Mouse (Mus musculus) embryo, embryonic 10.5 days (tissue): ENCODE measurements around the gene Prkca.

ENCODE experiments used
- DNase-seq: peaks from one replicate; pipeline ENCODE4 v3.0.0-alpha.2; 2015; ENCODE audit warnings: low spot score

Prkca gene

GRCm38 (mm10) chr11:108063096-108063495, 280.6 kb downstream of the Prkca start:
- no peak for DNase-seq

DNA sequence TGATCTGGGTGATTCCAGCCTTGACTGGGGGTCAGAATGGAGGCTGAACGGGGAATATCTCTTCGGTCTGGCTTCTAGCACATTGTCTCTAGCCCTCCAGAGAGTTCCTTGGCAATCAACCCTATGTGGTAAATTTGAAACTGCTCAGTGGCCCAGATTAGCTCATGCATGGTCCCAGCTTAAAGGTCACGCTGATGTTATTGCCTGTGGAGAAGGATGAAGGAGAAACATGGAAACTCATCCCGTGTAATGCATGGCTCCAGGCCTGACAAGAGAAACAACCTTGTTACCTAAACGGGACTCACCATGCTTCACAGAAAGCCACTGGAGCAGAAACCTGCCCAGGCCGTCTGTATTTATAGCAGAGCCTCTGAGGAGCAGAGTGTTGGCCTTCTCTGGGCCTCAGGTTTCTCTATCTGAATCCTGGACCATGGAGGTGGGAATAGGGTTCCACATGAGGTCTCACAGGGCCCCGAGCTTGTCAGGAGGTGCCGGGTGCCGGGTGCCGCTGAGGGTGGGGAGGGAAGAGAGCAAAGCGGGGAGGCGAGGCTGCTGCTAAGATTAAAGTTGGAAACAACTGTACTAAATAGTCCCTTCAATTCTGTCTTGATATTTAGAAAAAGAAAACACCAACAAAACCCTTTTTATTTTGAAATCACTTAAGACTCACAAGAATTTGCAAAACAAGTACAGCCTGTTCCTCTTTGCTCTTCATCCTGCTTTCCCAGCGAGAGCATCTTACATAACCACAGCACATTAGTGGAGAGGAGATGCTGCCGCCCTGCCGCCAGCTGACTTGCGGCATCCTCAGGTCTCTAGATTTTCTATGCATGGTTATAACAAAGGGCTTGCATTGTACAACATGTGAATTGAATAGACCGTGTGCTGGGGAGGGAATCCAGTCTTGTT, 281.9 kb downstream of the Prkca start:
- DNase-seq: no peak

DNA sequence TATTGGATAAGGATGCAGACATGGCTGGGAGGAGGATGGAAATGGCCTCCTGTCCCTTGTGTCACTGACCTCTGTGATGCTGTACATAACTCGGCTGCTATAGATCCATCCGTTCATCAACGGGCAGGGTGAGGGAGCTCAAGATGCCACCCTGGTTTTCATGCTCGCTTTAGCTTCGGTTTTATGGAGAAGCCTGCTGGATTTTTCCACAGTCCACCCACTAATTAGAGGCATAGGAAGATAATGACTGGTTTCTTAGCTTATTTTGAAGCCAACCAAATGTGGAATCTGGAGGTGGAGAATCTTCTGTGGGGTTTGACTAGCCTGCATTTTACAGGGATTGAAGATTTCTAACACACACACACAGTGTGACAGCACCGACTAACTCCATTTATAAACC, 286.6 kb downstream of the Prkca start:
- DNase-seq: no peak

DNA sequence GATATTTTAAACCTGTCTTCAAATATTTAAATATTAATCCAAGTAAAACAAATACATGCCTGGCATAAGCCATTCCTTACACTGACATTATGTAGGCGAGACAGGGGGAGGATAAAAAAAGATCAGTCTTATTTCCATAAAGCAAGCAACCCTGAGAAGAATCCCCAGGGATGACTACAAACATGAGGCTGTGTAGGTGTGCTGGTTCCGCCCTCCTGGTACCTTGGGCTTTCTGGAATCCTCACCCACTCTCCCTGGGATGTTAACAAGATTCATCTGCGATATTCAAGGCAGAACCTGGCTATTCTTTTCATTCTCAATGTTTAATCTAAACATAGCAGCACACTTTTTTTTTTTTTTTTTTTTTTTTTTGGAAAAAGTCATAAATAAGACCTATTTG, 289.1 kb downstream of the Prkca start:
- no peak for DNase-seq

DNA sequence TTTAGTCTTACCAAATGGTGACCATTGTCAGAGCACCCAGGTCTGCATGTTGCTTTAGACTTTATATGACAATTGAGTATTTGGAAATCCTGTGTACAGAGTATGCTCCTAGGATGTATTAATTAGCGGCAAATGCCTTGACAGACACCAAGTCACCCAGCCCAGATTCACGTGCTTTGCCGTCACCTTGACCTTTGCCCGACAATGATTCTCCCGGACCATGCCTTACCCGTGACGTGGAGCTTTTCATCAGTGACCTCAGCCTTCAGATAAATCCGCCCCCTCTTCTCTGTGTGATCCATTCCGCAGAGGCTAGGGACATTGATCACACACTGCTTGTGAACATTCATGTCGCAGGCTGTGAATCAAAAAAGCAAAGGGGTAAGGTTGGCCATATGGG, 290.0 kb downstream of the Prkca start:
- DNase-seq: no peak

- DNase-seq: no peak
Observed at GRCm38 (mm10) chr11:108041669-108042068, 302.1 kb downstream of the Prkca start.

DNA sequence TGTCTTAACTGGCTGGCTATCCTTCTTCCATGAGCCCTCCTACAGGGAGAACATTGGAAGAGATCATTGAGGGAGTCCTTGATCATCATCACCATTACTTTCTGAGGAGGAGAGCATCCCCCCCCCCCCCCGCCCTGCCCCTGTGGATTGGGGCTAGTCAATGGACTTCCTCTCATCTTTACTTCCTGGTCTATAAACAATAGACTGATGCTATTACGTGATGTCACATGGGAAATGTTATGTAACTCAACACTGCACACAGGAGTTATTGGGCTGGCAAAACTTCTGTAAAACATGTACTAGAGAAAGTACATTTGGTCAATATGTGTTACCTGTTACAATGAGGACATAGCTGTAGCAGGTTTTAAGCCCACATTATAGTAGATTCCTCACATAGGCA, 302.9 kb downstream of the Prkca start:
- no peak for DNase-seq

DNA sequence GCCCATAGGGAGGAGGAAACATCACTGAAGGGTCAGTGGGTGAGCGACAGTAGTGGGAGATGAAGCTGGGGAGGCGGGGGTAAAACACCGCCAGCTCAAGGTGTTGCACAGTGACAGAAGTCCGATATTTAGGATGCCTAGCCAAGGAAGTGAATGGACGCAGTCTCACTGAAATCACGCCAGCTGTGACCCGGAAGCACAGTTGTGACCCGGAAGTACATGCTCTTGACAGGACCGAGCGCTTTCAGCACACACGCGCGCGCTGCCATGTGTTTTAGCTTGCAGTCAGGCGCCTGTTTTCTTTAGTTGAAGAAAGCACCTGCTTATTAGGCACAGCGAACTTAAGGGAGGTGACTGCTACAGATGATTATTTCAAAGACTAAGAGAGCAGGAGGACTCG, 304.0 kb downstream of the Prkca start:
- DNase-seq: no peak

DNA sequence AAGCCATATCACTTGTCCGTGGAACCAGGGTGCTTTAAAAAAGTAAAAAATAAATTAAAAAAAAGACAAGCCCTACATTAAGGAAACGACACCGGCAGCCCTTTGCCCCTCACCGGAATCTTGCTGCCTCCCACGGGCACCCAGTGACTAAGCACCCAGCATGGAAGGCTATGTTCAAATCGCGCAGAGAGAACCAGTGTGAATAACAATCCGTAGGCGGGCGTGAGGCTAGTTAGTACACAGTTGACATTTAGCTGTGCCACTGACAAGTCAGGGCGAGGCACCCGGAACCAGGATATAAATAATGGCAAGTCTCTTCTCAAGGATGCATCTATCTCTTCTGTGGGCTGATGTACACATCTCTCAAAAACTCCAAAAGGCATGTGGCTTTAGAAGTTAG, 304.7 kb downstream of the Prkca start:
- DNase-seq: no peak

- DNase-seq: no peak
Observed at GRCm38 (mm10) chr11:108036339-108036738, 307.4 kb downstream of the Prkca start.

GRCm38 (mm10) chr11:108035761-108036160, 308.0 kb downstream of the Prkca start:
- no peak for DNase-seq

DNA sequence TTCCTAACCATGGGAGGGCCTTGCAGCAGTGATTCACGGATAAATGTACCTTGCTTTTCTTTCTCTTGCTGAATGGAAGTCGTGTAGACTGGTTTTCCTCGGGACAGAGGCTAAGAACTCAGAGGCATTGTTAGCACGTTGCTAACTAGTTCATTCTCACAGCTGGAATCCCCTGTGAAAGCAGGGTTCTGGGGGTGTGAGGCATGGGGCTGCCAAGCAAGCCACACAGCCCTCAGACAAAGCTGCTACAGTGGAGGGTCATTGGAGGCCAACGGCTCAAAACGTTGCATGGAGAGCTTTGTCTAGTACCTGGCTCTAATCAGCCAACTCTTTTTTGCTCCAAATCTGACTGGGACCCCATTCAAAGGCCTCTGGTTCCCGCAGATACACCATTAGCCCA, 309.4 kb downstream of the Prkca start:
- peak; percentile 26 for DNase-seq

DNA sequence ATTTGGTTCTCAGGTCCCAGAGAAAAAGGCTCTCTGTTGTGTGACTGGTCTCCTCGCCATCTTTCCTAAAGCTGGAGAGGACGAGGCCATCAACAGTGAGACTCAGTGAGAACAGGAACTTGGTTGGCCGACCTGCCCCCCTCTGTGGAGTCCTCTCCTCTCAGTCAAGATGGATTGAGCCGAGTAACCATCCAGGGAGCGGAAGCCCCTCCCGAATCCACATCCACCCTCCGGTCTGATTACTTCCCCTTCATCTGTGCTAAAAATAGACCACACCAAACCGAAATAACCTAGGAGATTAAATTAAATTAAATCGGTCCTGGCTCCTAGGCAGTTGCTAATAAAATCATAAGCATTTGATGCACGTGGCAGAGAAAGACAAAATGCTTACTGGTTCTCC, 311.2 kb downstream of the Prkca start:
- DNase-seq: no peak

GRCm38 (mm10) chr11:108030956-108031604, 312.6 kb downstream of the Prkca start:
- DNase-seq: peak; percentile 71

- DNase-seq: no peak
Observed at GRCm38 (mm10) chr11:108029321-108029720, 314.4 kb downstream of the Prkca start.

DNA sequence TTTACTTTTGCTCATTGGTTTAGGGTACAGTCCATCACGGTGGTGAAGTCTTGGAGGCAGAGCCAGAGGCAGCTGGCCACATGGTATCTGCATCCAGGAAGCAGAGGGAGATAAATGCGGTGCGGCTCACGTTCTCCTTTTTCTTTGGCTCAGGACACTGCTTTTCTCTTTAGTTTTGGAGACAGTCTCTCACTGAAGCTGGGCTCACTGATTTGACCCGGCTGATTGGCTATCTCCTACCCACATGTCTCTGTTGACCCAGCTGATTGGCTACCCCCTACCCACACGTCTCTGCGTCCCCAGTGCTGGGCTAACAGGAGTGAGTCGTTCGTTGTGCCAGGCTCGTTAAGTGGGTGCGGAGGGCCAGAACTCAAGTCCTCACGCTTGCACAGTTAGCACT, 315.3 kb downstream of the Prkca start:
- DNase-seq: no peak

DNA sequence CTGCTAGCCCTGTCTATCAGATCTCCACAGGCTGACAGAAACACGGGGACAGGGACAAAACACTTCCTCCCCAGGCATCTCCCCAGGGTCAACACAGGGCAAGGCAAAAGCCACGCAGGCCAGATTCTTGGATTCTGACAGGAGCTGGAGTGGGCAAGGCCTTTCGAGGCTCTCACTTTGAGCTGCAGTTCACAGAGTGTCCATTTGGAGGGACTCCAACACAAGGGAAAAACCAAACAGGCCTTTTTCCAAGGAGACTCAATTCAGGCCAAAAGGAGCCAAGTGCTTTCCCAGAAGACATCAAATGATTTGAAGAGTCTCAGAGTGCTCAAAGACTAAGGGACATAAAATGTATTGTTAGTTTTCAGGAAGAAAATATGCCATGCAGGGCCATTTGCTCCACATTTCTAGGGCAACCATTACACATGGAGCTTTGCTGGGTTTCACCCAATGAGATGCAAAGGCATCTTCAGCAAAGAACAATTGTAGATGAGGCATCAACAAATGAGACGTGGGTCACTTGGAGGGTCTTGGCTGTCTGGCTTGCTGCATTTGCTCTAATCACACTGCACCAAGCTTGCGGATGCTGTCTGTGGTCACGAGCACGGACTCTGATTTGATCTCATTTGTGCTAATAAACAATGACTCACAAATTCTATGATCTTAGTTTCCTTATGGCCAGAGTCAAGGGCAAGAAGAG, 317.9 kb downstream of the Prkca start:
- DNase-seq: peak; percentile 72

DNA sequence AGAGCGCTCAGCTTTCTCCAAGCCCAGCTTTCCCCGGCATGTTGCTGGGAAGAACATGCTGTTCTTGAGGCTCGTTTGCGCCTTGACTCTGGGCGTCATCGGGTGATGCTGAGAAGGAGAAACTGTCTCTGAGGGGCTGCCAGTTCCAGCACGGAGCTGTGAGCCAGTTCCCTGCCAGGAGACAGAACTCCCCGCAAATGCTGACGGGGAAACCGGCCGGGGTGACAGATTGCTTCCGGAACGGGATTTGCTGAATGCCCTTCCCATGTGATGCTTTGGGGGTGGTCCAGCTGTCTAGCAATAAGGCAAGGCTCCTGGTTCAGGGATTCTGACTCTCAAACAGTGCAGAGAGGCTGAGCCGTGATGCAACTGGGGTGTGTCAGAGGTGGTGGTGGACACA, 320.5 kb downstream of the Prkca start:
- DNase-seq: no peak

DNA sequence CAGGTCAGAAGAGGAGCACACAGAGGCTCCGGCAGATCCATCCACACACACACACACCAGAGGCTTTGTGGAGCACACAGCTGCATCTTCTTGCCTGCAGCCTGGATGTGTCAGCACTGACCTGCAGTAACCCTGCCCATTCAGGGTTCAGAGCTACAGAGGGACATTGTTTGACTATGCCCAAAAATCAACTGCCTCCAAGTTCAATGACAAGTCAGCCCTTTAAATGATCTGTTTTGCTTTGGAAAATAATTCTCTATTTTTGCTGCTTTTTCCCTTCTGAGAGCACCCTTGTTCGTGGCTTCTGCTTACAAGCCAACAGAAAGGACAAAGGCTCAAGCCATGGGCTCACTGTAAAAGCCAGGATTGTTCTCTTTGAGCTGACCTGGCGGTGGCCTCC, 322.8 kb downstream of the Prkca start:
- no peak for DNase-seq

DNA sequence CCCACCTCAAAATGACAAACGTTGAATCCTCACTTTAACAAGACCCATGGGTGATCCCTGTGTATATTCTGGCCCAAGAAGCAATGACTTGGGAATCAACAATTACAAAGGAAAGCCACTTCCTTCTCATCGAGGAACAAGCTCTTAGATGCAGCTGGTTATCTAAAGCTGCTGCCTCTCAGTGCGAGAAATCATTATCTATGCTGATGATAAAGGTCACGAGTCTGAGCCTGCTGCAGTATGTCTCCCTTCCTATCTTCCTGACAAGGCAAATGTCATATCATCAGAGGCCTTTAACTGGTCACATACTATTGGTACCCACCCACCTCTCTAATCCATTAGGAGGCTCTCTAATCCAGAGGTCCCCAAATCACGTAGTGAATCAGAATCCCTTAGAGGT, 328.4 kb downstream of the Prkca start:
- DNase-seq: no peak

- DNase-seq: no peak
Observed at GRCm38 (mm10) chr11:108013390-108013789, 330.3 kb downstream of the Prkca start.

- DNase-seq: peak; percentile 52
Observed at GRCm38 (mm10) chr11:108010465-108010864, 333.3 kb downstream of the Prkca start.

DNA sequence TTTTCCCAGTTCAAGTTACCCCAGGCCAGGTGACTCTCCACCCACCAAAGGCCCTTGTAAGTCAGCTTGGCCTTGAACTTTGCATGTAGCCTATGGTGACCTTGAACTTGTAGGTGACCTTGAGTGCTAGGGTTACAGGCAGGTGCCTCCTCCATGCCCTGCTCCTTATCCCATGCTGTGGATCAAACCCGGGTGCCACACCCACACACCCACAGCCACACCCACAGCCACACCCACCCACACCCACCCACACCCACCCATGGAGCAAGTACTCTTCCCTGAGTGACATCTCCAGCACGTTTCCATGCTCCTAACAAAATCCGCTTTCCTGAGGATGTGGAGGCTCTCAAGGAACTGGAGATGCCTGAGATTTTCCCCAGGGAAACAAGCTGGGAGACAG, 344.8 kb downstream of the Prkca start:
- DNase-seq: no peak
